Comparison of ENCODE assay signal across 22 mouse cellular contexts in the genomic region with DNA sequence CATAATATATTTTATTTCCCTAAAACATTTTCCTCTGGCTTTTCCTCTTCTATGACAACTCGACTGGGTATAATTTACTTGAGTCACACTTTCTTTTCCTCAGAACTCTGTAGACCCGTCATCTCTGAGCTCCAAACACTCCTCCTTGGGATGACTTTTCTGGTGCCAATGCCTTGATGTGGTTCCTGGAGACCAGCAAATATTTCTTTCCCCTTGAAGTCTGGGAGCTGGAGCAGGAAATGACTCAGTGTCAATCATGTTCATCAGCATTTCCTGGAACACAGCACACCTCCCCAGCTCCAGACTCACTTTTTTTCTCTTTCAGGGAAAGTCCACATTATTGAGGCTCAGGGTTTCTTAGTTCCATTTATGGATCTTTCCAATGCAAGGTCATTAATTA.
"Had no signal": no experiment of that assay in that cellular context is flagged by ENCODE, and none has a peak within 500 bp of the region (broad histone marks: within the 10 kb centered on the region; RNA-seq: fewer than 3 reads in every experiment).

No protein-coding gene starts in this region.

- H3K27me3 ChIP-seq: lung, embryonic 15.5 days; midbrain, embryonic 15.5 days; neural tube, embryonic 12.5 days had no signal

- H3K9me3 ChIP-seq: limb, embryonic 15.5 days; lung, embryonic 15.5 days; midbrain, embryonic 15.5 days; neural tube, embryonic 12.5 days had no signal

- H3K27ac ChIP-seq: layer of hippocampus, adult 2 months; limb, embryonic 12.5 days; limb, embryonic 15.5 days; liver, embryonic 14.5 days; lung, embryonic 15.5 days; macrophage; midbrain, embryonic 12.5 days; midbrain, embryonic 15.5 days; neural tube, embryonic 12.5 days; neural tube, embryonic 15.5 days; stomach, postnatal 0 days had no signal

- H3K4me3 ChIP-seq: layer of hippocampus, adult 2 months; limb, embryonic 12.5 days; limb, embryonic 15.5 days; lung, embryonic 15.5 days; midbrain, embryonic 12.5 days; midbrain, embryonic 15.5 days; neural tube, embryonic 12.5 days; neural tube, embryonic 15.5 days had no signal

- H3K4me2 ChIP-seq: limb, embryonic 12.5 days; limb, embryonic 15.5 days; liver, embryonic 11.5 days; lung, embryonic 15.5 days; midbrain, embryonic 12.5 days; midbrain, embryonic 15.5 days; neural tube, embryonic 12.5 days; neural tube, embryonic 15.5 days had no signal

- ATAC-seq: intestine, embryonic 16.5 days; liver, postnatal 0 days; midbrain, embryonic 15.5 days had no signal

- H3K9ac ChIP-seq: limb, embryonic 12.5 days; limb, embryonic 15.5 days; liver, embryonic 14.5 days; liver, postnatal 0 days; lung, embryonic 15.5 days; midbrain, embryonic 12.5 days; midbrain, embryonic 15.5 days; neural tube, embryonic 12.5 days; neural tube, embryonic 15.5 days had no signal

- H3K36me3 ChIP-seq: limb, embryonic 12.5 days; limb, embryonic 15.5 days; lung, embryonic 15.5 days; midbrain, embryonic 12.5 days; midbrain, embryonic 15.5 days; neural tube, embryonic 12.5 days; neural tube, embryonic 15.5 days had no signal

- DNase-seq: kidney, adult 18-20 months; kidney, postnatal 14 days; layer of hippocampus, adult 9-11 months; liver, postnatal 0 days; right cerebral cortex, adult 18-20 months; right cerebral cortex, postnatal 14 days; right cerebral cortex, postnatal 4 days; thymus, adult 2 months; thymus, postnatal 14 days had no signal
